Mouse (Mus musculus) T-helper 2 cell (primary cell): ENCODE data around the gene Ndufb3.
"Not testable (repeated sequence)": the region's sequence is repeated elsewhere in the genome, so short reads cannot be mapped to it uniquely, and the experiment has no call there.

Source experiments
- in situ Hi-C: fragments of 300-600 bp; cut with MboI, MseI; formaldehyde crosslinking; loops from one replicate; pipeline ENCODE4 v1.15.1; 2025; ENCODE audit warnings: high pct_unique_total_duplicates

Ndufb3 gene

DNA sequence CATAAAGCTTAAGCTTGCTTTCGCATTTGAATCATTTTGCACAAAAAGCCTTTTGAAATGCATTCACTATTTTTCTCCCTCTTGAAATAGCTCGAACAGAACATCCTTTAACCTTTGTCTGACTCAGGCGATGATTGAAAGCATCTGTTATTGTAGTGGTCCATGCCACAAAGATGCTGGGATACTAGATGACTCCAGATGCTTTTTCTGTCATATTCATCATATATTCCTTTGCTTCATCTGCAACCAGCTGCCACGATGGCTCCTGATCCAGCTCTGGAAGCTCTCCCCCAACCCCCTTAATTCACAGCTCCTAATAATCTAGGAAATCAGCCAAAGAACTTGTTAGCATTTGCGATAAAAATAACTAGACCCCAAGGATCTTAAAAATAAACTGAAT lies 30.9 kb downstream of the Ndufb3 start:
- in situ Hi-C loops = no loop called here

DNA sequence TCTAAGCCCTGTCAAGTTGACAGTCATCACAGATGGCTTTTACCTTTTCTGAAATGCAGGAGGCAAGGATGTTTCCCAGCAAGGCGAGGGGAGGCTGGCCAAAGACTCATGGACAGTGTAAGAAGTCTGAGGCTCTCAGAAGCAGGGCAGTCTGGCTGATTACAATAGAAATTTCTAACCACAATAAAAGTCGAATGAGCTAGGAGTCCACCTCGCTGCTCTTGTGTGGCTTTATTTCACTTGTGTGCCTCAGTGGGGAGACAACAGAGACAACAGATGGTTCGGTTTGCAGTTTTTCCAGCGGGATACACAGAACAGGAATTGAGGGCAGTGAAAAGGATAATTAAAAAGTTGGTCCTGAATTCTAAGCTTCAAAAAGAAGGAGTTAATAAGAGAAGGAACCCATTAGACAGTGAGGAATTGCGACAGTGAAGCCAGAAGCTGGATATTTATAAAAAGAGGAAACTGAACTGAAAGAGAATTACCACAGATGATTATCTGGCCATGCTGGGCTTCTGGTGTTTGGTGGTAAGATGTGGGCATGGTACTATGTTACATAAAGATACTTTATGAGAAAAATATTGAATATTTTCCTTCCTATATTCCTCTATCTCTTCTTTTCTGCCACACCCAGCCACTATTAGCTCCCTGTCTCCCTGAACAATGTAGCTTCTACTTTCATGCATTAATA lies 31.9 kb downstream of the Ndufb3 start:
- in situ Hi-C loops = no loop called here

DNA sequence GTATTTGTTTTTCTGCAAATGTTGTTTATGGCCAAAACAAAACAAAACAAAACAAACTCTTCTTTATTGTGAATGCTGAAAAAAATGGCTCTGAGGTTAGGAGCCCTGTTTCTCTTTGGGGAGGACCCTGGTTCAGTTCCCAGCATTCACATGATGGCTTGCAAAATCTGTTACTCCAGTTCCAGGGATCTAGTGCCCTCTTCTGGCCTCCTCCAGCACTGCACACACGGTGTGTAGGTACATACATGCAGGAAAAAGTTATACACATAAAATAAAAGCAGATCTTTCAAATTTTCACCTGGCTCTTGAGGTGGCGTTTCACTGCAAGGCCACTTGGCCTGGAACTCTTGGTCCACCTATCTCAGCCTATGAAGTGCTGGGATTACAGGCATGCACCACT lies 32.6 kb downstream of the Ndufb3 start:
- in situ Hi-C loops = no loop called here

DNA sequence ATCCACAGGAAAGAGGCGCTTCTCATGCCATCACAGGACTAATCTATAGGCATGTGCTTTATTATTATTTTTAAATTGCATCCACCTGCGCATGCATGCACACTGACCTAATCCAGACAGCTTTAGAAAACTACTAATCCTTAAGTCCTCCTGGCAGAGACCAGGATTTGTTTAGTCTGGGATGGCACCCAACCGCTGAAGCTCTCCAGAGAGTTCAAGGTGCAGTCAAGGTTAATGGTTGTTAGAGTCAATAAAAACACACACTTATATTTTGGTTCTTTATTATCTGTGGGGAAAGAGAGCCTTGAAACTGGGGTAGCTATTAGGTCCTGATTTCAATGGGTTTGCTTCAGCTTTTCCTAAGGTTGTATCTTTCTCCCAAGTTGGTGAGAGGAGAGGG lies 35.1 kb downstream of the Ndufb3 start:
- in situ Hi-C loops = no loop called here

DNA sequence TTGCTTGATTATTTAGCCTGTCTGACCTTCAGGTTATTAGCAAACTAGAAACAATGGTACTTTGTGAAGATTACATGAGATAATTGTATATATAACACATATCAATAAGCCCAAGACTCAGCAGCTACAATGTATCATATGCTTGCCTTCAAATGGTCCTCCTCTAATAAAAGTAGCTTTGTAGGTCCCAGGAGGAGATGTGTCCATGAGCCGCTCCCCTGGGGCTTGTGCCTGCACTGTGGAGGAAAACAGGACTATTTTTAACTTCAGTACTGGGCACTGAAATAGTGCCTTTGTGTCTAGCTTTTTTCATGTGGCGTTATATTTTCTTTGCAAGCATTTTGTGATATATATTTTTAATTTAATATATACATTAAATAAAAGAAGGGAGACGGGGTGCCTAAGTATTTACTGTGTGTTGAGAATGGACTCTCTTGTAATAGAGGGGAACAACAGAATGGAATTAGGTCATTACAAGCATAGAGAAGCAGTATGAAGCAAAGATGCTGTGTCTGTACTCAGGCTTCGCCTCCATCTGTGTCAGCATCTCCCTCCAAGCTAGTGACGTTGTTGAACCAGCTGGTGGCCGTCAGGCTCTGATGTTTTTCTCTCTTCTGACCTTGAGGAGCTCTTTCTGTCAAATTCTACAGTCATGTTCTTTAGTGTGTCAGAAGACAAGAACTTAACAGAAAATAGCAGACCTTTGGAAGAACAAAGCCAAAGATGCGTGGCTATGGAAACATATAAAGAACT lies 36.0 kb downstream of the Ndufb3 start:
- in situ Hi-C loops = no loop called here

DNA sequence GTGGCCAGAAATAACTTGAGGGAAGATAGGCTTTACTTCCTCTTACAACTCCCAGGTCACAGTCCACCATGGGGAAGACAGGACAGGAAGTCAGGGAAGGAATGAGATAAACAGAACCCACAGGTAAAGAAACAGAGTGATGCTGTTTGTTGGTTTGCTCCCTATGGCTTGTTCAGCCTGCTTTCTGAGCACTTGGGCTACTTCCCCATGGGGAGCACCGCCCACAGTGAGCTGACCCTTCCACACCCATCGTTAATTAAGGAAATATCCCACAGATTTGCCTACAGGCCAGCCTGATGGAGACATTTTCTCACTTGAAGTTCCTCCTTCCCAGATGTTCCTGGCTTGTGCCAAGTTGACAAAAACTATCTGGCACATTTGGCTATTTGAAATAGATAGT lies 42.7 kb downstream of the Ndufb3 start:
- in situ Hi-C loops = not testable (repeated sequence)
